Mouse (Mus musculus): ENCODE measurements around the gene Ermard. TPM values are rescaled to one million over a fixed set of nuclear protein-coding genes. Genes with fewer than 3 reads are reported as not detected.

The Ermard gene
- total RNA-seq, 2 experiments from 2014 or later: 91.8 to 93.3 TPM

- no peak for DNase-seq (ENCODE audit: low spot score in 2 of 2)
Measured at GRCm38 (mm10) chr17:15115550-15115949, 74.5 kb downstream of the Ermard start.

- no peak for DNase-seq (ENCODE audit: low spot score in 2 of 2)
Measured at GRCm38 (mm10) chr17:15120096-15120495, 79.1 kb downstream of the Ermard start.

- DNase-seq (ENCODE audit: low spot score in 2 of 2): no peak
Measured at GRCm38 (mm10) chr17:15120569-15120968, 79.6 kb downstream of the Ermard start.

GRCm38 (mm10) chr17:15129630-15130287, 88.8 kb downstream of the Ermard start:
- DNase-seq (ENCODE audit: low spot score in 2 of 2): no peak

- no peak for DNase-seq (ENCODE audit: low spot score in 2 of 2)
Measured at GRCm38 (mm10) chr17:15130288-15130656, 89.3 kb downstream of the Ermard start.

GRCm38 (mm10) chr17:15134905-15135669, 94.1 kb downstream of the Ermard start:
- no peak for DNase-seq (ENCODE audit: low spot score in 2 of 2)

- no peak for DNase-seq (ENCODE audit: low spot score in 2 of 2)
Measured at GRCm38 (mm10) chr17:15137443-15137842, 96.4 kb downstream of the Ermard start.

Other genes starting within 250 kb of the Ermard start
- 1 to 10 TPM; 7.2 to 9.2 TPM for gene Wdr27, start 98.0 kb upstream of the Ermard start, total RNA-seq (2021)
- gene 1600012H06Rik, start 98.0 kb upstream of the Ermard start, total RNA-seq (2021): 10 to 100 TPM; 37.3 to 39.5 TPM
- 10 to 100 TPM; 76.9 to 81.2 TPM for gene Phf10, start 79.9 kb upstream of the Ermard start, total RNA-seq (2021)
- gene 9030025P20Rik, start 62.7 kb upstream of the Ermard start, total RNA-seq (2021): 10 to 100 TPM; 10.4 to 12.2 TPM
- gene Gm3417, start 62.4 kb upstream of the Ermard start, total RNA-seq (2021): not detected
- 1 to 10 TPM; 6.7 to 9.4 TPM for gene Gm3435, start 31.0 kb upstream of the Ermard start, total RNA-seq (2021)
- gene Tcte3, start 280 bp downstream of the Ermard start, total RNA-seq (2021): 1 to 10 TPM; 5.3 to 6.7 TPM
- gene Gm3448, start 329 bp downstream of the Ermard start, total RNA-seq (2021): 1 to 10 TPM; 8.4 to 8.8 TPM

Measured in adrenal gland, postnatal 4 days (tissue).